Mouse (Mus musculus) bone marrow, adult 2 months (tissue): ENCODE measurements around the gene Eed.

Experiments
- CTCF ChIP-seq: fragments of 200-500 bp; IDR thresholded peaks from 2 replicates; pipeline ENCODE4 v1.5.1; 2011; ENCODE audit warnings: low read length, control low read depth; ENCODE audit not compliant: control insufficient read depth, insufficient read depth
- POLR2A ChIP-seq: fragments of 200-500 bp; IDR thresholded peaks from 2 replicates; pipeline ENCODE4 v1.6.1; 2011; ENCODE audit warnings: low read depth, mild to moderate bottlenecking, control low read depth, low read length, borderline replicate concordance; ENCODE audit not compliant: control insufficient read depth

DNA sequence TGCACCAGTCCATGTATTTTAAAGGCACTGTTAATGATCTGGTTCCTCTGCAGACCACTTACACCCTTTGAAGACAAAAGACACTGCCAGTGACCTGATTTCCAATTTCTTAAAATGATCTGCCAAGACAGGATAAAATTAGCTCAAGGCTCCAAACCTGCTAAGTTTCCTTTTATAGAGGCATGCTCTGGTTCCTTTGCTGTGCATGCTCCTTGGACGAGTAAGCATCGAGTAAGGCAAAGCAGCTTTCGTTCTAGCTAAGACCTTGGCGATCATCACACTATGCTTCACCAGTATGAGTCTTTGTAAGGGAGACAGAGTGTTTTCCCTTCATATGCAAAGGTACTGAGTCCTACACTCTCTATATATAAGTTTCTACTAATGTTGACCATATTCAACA is 63.0 kb downstream of the Eed start:
- no peak for TF ChIP-seq POLR2A
- no peak for TF ChIP-seq CTCF
